Mouse (Mus musculus) forebrain, postnatal 0 days (tissue): Measurements from ENCODE around the gene Clec12a. TPM values are rescaled to one million over a fixed set of nuclear protein-coding genes. Genes with fewer than 3 reads are reported as not detected.
"Not testable (repeated sequence)": the region's sequence is repeated elsewhere in the genome, so short reads cannot be mapped to it uniquely, and the experiment has no call there.

Experiments used
- ATAC-seq: fragments of 200-750 bp; cut with Nextera tagmentation; 2 replicates; pipeline ENCODE4 v1.8.0; 2017; ENCODE audit warnings: mild to moderate bottlenecking, moderate library complexity
- DNase-seq: peaks from one replicate; pipeline ENCODE4 v3.0.0-alpha.2; 2015
- H3K27ac ChIP-seq: fragments of 300-500 bp; sonication (generic); 2 replicates; pipeline ENCODE4 v1.5.1; 2014; ENCODE audit warnings: low read depth, mild to moderate bottlenecking, antibody characterized with exemption, low read length, moderate library complexity, mixed read lengths
- H3K27me3 ChIP-seq: fragments of 300-500 bp; sonication (generic); 2 replicates; pipeline ENCODE4 v1.6.1; 2014; ENCODE audit warnings: mild to moderate bottlenecking, low read length, mixed read lengths; ENCODE audit not compliant: insufficient read depth
- H3K36me3 ChIP-seq: fragments of 300-500 bp; sonication (generic); 2 replicates; pipeline ENCODE4 v1.6.1; 2014; ENCODE audit warnings: mild to moderate bottlenecking, moderate library complexity; ENCODE audit not compliant: insufficient read depth
- H3K4me1 ChIP-seq: fragments of 300-500 bp; sonication (generic); 2 replicates; pipeline ENCODE4 v1.6.1; 2014; ENCODE audit warnings: antibody characterized with exemption; ENCODE audit not compliant: insufficient read depth
- H3K4me2 ChIP-seq: fragments of 300-500 bp; sonication (generic); 2 replicates; pipeline ENCODE4 v1.6.1; 2014; ENCODE audit warnings: low read depth, mild to moderate bottlenecking, moderate library complexity
- H3K4me3 ChIP-seq: fragments of 300-500 bp; sonication (generic); 2 replicates; pipeline ENCODE4 v1.5.1; 2014; ENCODE audit warnings: low read depth, low read length, mixed read lengths
- H3K9ac ChIP-seq: fragments of 300-500 bp; sonication (generic); 2 replicates; pipeline ENCODE4 v1.6.1; 2014; ENCODE audit warnings: mild to moderate bottlenecking
- H3K9me3 ChIP-seq: fragments of 300-500 bp; sonication (generic); 2 replicates; pipeline ENCODE4 v1.6.1; 2016; ENCODE audit warnings: low read length
- CTCF ChIP-seq: sonication (generic); IDR thresholded peaks from 2 replicates; pipeline ENCODE4 v1.5.1; 2016; ENCODE audit warnings: antibody characterized with exemption, control low read depth, low read depth
- WGBS: fragments of 180-500 bp; shearing (Covaris S2); extraction: QIAGEN DNeasy Blood & Tissue Kit; methylation state at CpG from one replicate; pipeline ENCODE4 v1.1.7; 2014; 5-methylcytosine and 5-hydroxymethylcytosine counted together
- polyA plus RNA-seq: library from polyadenylated mRNA; unstranded; fragments of >200 nt; fragmentation: Nextera tagmentation; extraction: Ambion mirVana; gene quantifications from 2 replicates; pipeline ENCODE4 v1.2.1, GENCODE M21; 2015
- total RNA-seq: library from RNA; depleted of rRNA; stranded (reverse); fragments of >200 nt; gene quantifications from 2 replicates; pipeline ENCODE4 v1.2.3, GENCODE M21; 2014; rRNA removed

Clec12a gene
- total RNA-seq (0.15 and 2.7 TPM in 2 replicates), polyA plus RNA-seq (0.12 and 0.23 TPM in 2 replicates)

DNA sequence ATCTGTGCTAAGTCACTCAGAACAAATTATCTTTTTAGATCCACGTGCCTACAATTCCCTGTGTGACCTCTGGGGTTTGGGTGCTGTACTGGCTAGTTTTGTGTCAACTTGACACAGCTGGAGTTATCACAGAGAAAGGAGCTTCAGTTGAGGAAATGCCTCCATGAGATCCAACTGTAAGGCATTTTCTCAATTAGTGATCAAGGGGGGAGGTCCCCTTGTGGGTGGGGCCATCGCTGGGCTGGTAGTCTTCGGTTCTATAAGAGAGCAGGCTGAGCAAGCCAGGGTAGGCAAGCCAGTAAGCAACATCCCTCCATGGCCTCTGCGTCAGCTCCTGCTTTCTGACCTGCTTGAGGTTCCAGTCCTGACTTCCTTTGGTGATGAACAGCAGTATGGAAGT lies at the start of gene Clec12a:
Gene Clec12a, plus strand, starts transcription at position 301 of the 400 bp plus-strand sequence.
- WGBS: 78% methylated on average over 4 of the region's 4 CpGs
- H3K4me2 ChIP-seq, H3K4me3 ChIP-seq, H3K9ac ChIP-seq, ATAC-seq, DNase-seq, H3K27ac ChIP-seq, H3K36me3 ChIP-seq, H3K27me3 ChIP-seq, H3K9me3 ChIP-seq, H3K4me1 ChIP-seq: not testable (repeated sequence)

DNA sequence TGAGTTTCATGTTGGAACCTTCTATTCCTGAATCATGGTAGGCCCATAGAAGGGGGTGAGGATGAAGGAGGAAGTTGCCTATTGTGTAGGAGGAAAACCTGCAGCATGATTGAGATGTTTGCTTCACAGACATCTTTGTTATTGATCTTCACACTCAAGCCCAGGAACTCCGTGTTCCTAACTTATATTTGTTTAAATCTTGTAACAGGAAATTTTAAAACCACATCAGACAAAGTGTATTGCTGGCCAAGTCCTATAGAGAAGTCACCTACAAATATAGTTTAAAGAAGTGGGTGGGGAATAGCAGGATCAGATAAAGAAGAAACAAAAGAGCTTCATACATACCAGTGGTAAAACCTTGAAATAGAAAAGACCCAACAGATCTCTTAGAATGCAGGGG lies 38.3 kb upstream of the Clec12a start:
- no peaks in the 10 kb centered on the region for H3K4me1 ChIP-seq
- H3K4me3 ChIP-seq: no peak overlapping the region
- TF ChIP-seq CTCF: no peak

DNA sequence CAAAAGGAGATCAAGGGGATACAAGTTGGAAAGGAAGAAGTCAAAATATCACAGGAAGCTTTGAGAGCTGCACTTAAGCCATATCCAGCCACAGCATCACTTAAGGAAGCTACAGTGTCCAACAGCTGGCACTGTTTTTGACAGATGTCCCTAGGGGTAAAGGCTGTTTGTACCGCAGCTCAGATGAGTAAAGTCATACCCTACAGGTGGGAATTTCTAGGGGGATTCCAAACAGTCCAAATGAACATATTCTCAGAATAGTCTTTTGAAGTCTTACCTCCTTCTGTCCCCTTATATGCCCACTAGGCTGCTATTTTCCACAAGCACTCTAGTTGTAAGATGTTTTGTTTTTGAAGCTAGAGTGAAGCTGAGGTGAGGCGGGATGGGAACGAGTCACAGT lies 30.0 kb upstream of the Clec12a start:
- Histone ChIP-seq H3K4me1 (no peaks in the 10 kb centered on the region), H3K4me3 (no peak overlapping the region), H3K9ac (no peak overlapping the region), H3K36me3 (no peaks in the 10 kb centered on the region), H3K4me2 (no peak overlapping the region), H3K9me3 (no peaks in the 10 kb centered on the region), H3K27me3 (no peaks in the 10 kb centered on the region), H3K27ac (no peak overlapping the region)
- ATAC-seq (no peak), DNase-seq (no peak)
- TF ChIP-seq CTCF: no peak
- WGBS: 81% methylated on average over 3 of the region's 3 CpGs

More for the DNA sequence above, 38.3 kb upstream of the Clec12a start:
- H3K27me3 ChIP-seq: no peaks in the 10 kb centered on the region
- DNase-seq: no peak
- no peak overlapping the region for H3K9ac ChIP-seq
- 73% methylated on average over 1 of the region's 1 CpGs for WGBS
- no peak overlapping the region for H3K27ac ChIP-seq
- no peak for ATAC-seq
- H3K36me3 ChIP-seq: no peaks in the 10 kb centered on the region
- H3K9me3 ChIP-seq: no peaks in the 10 kb centered on the region
- no peak overlapping the region for H3K4me2 ChIP-seq

DNA sequence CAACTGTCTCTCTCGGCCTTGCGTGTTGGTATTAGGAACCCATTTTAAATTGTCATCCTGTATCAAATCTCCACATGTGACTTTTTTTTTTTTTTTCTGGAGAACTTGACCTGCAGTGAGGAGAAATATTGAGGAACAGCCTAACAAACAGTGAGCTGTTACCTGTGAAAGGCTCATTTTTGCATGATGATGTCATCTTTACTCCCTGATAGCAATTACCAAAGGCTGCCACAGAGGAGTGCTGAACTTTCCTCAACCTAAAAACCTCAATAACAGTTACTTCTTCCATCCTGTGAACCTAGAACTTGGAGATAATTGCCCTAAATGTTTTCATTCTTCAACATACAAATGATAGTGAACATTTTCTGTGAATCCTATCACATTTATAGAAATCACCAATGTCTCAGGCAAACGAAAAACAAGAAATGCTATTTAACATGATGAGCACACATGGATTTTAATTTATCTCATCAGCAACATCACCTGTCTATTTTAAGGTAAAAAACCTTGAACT lies 27.8 kb upstream of the Clec12a start:
- H3K27me3 ChIP-seq: no peaks in the 10 kb centered on the region
- TF ChIP-seq CTCF: no peak
- WGBS: 83% methylated on average over 3 of the region's 3 CpGs
- no peak overlapping the region for H3K4me3 ChIP-seq
- no peak for DNase-seq
- H3K4me2 ChIP-seq: no peak overlapping the region
- no peaks in the 10 kb centered on the region for H3K9me3 ChIP-seq
- H3K9ac ChIP-seq: no peak overlapping the region
- no peaks in the 10 kb centered on the region for H3K4me1 ChIP-seq
- H3K27ac ChIP-seq: no peak overlapping the region
- H3K36me3 ChIP-seq: no peaks in the 10 kb centered on the region
- ATAC-seq: no peak

DNA sequence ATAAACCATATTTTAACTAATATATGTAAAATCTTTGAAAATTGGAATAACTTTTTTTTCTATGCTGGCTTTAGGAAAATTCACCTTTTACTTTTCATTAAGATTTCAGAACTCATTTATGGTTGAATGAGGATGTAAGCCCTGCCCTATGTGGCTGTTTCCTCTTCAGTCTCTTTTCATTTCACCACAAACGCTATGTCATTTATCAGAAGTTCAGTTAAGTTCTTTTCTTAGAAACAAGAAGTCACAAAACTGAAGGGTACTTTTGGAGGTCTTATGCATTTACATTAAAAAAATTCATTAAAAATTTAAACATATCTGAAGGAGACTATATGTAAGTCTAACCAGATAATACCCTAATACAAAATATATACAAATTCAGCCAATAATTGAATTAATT lies 26.8 kb upstream of the Clec12a start:
- no peaks in the 10 kb centered on the region for H3K27me3 ChIP-seq
- no peak for DNase-seq
- no peak overlapping the region for H3K9ac ChIP-seq
- no peaks in the 10 kb centered on the region for H3K36me3 ChIP-seq
- H3K4me2 ChIP-seq: no peak overlapping the region
- H3K27ac ChIP-seq: no peak overlapping the region
- H3K4me1 ChIP-seq: no peaks in the 10 kb centered on the region
- no peak for TF ChIP-seq CTCF
- no peaks in the 10 kb centered on the region for H3K9me3 ChIP-seq
- H3K4me3 ChIP-seq: no peak overlapping the region
- 90% methylated on average over 1 of the region's 1 CpGs for WGBS
- ATAC-seq: no peak

DNA sequence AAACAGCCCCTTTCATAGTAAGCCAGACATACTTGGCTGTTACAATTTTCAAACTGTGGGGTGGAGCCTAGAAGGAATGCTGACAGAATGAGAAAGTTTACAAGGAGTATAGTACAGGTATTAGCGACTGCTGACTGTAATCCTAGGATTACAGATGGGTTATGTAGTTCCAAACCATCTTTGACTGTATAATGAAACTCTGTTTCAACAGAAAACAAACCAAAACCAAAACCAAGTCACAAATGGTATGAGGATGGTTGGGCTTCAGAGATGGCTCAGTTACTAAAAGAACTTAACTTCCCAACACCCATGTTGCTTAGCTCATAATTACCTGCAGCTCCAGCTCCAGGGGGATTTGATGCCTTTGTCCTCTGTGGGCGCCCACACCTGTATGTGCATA lies 26.0 kb upstream of the Clec12a start:
- DNase-seq: no peak
- Histone ChIP-seq H3K9ac (no peak overlapping the region), H3K4me2 (no peak overlapping the region), H3K36me3 (no peaks in the 10 kb centered on the region), H3K4me1 (no peaks in the 10 kb centered on the region), H3K27ac (no peak overlapping the region), H3K27me3 (no peaks in the 10 kb centered on the region), H3K9me3 (no peaks in the 10 kb centered on the region), H3K4me3 (no peak overlapping the region)
- no peak for ATAC-seq
- WGBS: 78% methylated on average over 2 of the region's 2 CpGs
- TF ChIP-seq CTCF: no peak

DNA sequence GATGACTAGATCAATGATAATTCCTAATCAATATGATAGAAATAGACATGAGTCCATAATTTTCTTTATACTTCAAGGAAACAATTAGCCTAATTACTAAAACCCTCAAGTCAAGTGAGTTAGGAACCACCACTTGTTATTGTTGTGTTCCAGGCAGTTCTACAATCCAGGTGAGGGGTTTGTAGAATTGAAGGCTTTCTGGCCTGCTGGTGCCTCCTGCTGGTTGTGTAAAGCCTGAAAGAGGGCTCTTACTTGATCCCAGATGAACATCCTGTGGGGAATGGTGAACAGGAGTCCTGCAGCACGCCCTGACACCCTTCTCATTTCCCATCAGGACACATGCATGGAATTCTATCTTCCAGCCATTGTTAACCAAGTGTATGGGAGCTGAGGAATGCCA lies 24.1 kb upstream of the Clec12a start:
- no peak for TF ChIP-seq CTCF
- Histone ChIP-seq H3K4me3 (no peak overlapping the region), H3K36me3 (no peaks in the 10 kb centered on the region), H3K27ac (no peak overlapping the region), H3K9ac (no peak overlapping the region), H3K27me3 (no peaks in the 10 kb centered on the region), H3K4me1 (no peaks in the 10 kb centered on the region), H3K9me3 (no peaks in the 10 kb centered on the region), H3K4me2 (no peak overlapping the region)
- 52% methylated on average over 1 of the region's 1 CpGs for WGBS
- ATAC-seq (no peak), DNase-seq (no peak)
